Mouse (Mus musculus) urinary bladder, postnatal 14 days (tissue): ENCODE data around the gene Crybg2.
A peak's percentile ranks its signal among the peaks of the same experiment; 100 is the strongest.

Experiments used
- DNase-seq: peaks from one replicate; pipeline ENCODE4 v3.0.0; 2021; ENCODE audit warnings: low spot score

Gene Crybg2

DNA sequence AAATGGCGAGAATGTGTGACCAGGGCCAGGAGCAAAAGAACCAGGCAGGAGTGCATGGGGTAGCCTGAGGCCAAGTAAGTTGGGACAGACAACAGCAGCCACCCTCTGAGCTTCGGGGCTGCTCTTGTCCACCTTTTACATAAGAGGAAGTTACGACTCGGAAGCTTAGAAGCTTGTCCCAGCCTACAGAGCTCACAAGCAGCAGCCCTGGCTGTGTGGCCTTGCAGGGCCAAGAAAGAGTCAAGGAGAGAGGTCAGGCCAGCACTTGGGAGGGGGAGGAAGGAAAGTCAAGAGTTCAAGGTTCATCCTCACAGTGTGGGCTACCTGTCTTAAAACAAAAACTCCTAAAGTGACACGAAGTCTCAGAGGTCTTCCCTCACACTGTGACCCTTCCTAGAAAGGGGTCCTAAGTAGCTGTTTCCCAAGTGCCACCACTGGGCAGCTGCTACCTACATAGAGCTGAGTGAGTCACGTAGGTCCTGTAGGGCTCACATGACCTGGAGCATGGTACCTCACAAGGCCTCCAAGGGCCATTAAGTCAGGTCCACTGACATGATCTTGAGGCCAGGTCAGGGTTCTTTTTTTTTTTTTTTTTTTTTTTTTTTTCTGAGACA is 59.7 kb downstream of the Crybg2 start:
- DNase-seq, result no peak

DNA sequence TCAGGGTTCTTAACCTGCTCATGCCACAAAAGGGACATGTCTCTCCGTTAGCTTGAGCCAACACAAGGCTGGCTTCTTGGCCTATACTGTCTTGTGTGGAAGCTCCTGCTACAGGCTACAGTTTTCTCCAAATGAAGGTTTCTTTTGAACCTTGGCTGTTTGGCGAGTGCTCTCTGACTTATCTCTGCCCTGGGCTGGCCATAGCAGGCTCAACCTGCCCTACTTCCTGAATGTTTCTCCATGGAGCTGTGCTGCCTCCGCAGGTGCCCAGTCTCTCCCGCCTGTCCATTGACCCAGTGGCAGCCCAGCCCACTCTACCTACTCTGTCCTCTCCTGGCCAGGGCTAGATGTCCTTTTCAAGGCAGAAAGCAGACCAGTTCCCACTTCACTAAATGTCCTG is 60.3 kb downstream of the Crybg2 start:
- DNase-seq, result no peak

DNA sequence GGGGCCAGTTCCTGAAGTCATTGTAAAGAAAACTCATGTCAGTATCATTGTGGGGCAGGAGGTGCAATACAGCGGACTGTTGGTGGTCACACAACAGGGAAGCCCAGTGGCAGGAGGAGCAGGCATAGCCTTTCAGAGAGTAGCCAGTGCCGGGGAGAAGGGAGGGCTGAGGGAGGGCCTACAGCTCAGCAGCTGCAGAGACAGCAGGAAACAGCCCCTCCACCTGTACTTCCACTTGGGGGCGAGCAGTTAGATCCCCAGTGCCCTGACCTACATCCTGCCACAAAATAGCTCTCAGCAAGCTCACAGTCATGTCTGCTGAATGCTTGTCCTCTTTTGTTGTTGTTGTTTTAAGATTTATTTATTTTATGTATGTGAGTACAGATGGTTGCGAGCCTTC is 61.0 kb downstream of the Crybg2 start:
- no peak for DNase-seq

- no peak for DNase-seq
Measured at GRCm38 (mm10) chr4:134122281-134122680, 61.7 kb downstream of the Crybg2 start.

DNA sequence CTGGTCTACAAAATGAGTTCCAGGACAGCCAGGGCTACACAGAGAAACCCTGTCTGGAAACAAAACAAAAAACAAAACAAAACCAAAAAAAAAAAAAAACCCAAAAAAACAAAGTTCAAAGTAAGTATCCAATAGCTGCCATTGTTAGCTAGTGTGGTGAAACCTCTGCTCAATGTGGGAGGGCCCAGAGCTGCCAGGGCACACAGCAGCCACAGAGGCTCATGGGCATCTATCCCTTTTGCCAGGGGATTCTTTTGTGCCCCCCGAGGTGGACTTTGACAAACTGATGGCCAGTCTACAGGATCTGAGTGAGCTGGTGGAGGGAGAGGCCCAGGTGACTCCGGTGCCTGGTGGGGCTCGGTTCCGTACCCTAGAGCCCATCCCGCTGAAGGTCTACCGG is 62.5 kb downstream of the Crybg2 start:
- no peak for DNase-seq

GRCm38 (mm10) chr4:134123680-134124551 is 63.3 kb downstream of the Crybg2 start:
- DNase-seq, result peak; percentile 36

- no peak for DNase-seq
Measured at GRCm38 (mm10) chr4:134125383-134126060, 64.9 kb downstream of the Crybg2 start.

- no peak for DNase-seq
Measured at GRCm38 (mm10) chr4:134126300-134127120, 65.9 kb downstream of the Crybg2 start.

DNA sequence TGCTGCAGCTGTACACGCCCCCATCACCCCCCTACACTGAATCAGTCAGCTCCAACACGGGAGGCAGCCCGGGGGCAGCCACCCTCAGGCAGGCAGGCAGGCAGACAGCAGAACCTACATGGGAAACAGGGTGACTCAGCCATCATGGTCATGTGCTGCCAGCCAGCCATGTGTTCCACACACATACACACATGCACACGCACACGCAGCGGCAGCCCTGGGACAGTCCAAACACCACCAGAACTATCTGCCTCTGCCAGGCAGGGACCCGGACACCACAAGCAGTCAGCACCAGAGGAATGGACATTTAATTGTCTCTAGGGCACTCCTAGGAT is 66.5 kb downstream of the Crybg2 start:
- no peak for DNase-seq

GRCm38 (mm10) chr4:134127793-134128192 is 67.2 kb downstream of the Crybg2 start:
- DNase-seq, result no peak

DNA sequence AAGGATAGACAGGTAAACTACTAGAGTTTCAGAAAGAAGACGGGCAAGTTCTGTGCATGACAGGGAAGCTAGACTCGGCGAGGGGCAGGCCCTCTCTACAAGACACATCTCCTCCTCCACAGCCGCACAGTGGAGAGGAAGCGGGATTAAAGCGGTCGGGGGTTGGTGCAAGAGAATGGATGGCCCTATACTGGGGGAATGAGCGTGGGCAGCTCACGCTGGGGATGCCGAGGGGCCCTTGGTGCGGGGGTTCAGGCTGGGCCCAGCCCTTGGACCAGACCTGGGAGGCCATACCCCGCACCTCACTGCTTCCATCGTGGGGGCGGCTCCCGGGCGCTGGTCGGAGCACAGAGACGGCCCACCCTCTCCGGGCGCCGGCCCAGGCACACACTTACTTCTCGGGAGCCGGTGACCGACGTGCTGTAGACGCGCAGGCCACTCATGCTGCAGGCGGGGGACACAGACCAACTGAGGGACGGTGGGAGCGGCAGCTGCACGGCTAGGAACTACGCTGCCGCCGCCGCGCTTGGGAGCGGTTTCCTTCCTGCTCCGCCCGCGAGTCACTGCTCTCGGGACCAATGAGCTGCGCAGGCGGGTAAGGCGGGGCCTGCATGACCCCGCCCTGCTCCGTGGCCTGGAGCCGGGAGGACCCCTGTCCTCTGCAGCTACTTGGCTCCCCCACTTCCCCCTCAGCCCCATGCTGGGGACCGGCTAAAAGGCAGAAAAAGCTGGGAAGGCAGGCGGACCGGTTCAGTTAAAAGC is 67.8 kb downstream of the Crybg2 start, which contains the start of gene Sh3bgrl3:
Gene Sh3bgrl3, minus strand, starts transcription at position 569 of the 762 bp plus-strand sequence.
- peak; percentile 91 for DNase-seq

DNA sequence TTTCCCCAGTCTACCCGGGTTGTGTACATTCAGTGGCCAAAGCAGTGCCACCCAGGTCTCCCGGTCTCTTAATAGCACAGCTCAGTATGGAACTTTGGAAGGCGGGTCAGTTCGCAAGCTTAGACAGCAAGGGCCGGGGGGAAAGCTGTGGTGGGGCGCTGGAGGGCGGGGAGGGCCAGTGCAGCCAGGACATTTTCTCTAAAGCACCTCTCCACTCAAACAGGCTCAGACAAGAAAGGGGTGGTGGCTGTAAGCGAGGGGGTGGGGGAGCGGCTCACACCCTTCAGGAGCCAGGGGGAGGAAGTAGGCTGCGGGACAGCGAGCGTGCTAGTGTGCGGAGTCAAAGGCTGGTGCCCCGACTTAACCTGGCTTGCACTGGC is 68.4 kb downstream of the Crybg2 start:
- peak; percentile 67 for DNase-seq

- DNase-seq, result no peak
Measured at GRCm38 (mm10) chr4:134129482-134129881, 68.9 kb downstream of the Crybg2 start.

GRCm38 (mm10) chr4:134132117-134132516 is 71.5 kb downstream of the Crybg2 start:
- no peak for DNase-seq

DNA sequence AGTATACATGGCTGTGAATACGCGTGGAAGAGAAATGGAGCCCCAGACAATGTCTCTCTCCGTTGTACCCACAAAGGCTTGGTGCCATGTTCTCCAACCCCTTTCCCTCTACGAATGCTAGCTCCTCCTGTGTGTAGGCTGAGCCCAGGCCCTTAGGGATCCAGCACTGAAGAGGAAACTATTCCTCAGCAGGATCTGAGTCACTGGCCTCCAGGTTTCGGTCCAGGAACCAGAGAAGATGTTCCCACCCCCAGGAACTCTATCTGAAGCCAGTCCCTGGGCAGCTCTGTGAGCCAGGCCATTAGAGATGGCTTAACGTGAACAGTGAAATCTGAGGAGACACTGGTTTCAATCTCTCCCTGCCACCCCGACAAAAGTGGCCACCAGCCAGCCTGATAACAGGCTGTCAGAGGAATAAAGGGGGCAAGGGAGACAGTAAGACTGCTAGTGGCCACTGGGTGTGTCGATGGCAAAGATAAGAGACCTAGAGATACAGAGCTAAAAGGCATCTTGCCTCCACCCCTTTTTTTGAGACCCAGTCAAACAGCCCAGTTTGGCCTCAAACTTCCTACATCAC is 72.0 kb downstream of the Crybg2 start:
- DNase-seq, result no peak

- no peak for DNase-seq
Measured at GRCm38 (mm10) chr4:134136280-134136926, 75.8 kb downstream of the Crybg2 start.

- DNase-seq, result no peak
Measured at GRCm38 (mm10) chr4:134138857-134139256, 78.2 kb downstream of the Crybg2 start.
